Mouse (Mus musculus): Measurements from ENCODE around the gene Trcg1. TPM values are rescaled to one million over a fixed set of nuclear protein-coding genes. Genes with fewer than 3 reads are reported as not detected.

The Trcg1 gene
- total RNA-seq, 2 experiments from 2014 or later, result not detected

- no peak for DNase-seq (ENCODE audit: low spot score in 2 of 2)
Observed at GRCm38 (mm10) chr9:57232341-57232940, 3.9 kb upstream of the Trcg1 start.

GRCm38 (mm10) chr9:57233142-57233541 is 3.2 kb upstream of the Trcg1 start:
- DNase-seq (ENCODE audit: low spot score in 2 of 2), result no peak

- DNase-seq (ENCODE audit: low spot score in 2 of 2), result no peak
Observed at GRCm38 (mm10) chr9:57233767-57234166, 2.6 kb upstream of the Trcg1 start.

GRCm38 (mm10) chr9:57237705-57238104 is 1.3 kb downstream of the Trcg1 start:
- no peak for DNase-seq (ENCODE audit: low spot score in 2 of 2)

GRCm38 (mm10) chr9:57238220-57238619 is 1.9 kb downstream of the Trcg1 start:
- DNase-seq (ENCODE audit: low spot score in 2 of 2), result no peak

- no peak for DNase-seq (ENCODE audit: low spot score in 2 of 2)
Observed at GRCm38 (mm10) chr9:57241111-57241510, 4.8 kb downstream of the Trcg1 start.

- no peak for DNase-seq (ENCODE audit: low spot score in 2 of 2)
Observed at GRCm38 (mm10) chr9:57242916-57243315, 6.6 kb downstream of the Trcg1 start.

- no peak for DNase-seq (ENCODE audit: low spot score in 2 of 2)
Observed at GRCm38 (mm10) chr9:57244106-57244685, 7.8 kb downstream of the Trcg1 start.

- no peak for DNase-seq (ENCODE audit: low spot score in 2 of 2)
Observed at GRCm38 (mm10) chr9:57246482-57246881, 10.1 kb downstream of the Trcg1 start.

- DNase-seq (ENCODE audit: low spot score in 2 of 2), result no peak
Observed at GRCm38 (mm10) chr9:57247201-57247671, 10.9 kb downstream of the Trcg1 start.

GRCm38 (mm10) chr9:57248030-57248942 is 11.9 kb downstream of the Trcg1 start:
- no peak for DNase-seq (ENCODE audit: low spot score in 2 of 2)

GRCm38 (mm10) chr9:57250026-57250425 is 13.7 kb downstream of the Trcg1 start:
- DNase-seq (ENCODE audit: low spot score in 2 of 2), result no peak

GRCm38 (mm10) chr9:57251139-57251538 is 14.8 kb downstream of the Trcg1 start:
- no peak for DNase-seq (ENCODE audit: low spot score in 2 of 2)

- no peak for DNase-seq (ENCODE audit: low spot score in 2 of 2)
Observed at GRCm38 (mm10) chr9:57254061-57254460, 17.7 kb downstream of the Trcg1 start.

GRCm38 (mm10) chr9:57254823-57255495 is 18.6 kb downstream of the Trcg1 start:
- no peak for DNase-seq (ENCODE audit: low spot score in 2 of 2)

GRCm38 (mm10) chr9:57256309-57256708 is 20.0 kb downstream of the Trcg1 start:
- DNase-seq (ENCODE audit: low spot score in 2 of 2), result no peak

GRCm38 (mm10) chr9:57256861-57257260 is 20.5 kb downstream of the Trcg1 start:
- no peak for DNase-seq (ENCODE audit: low spot score in 2 of 2)

- DNase-seq (ENCODE audit: low spot score in 2 of 2), result no peak
Observed at GRCm38 (mm10) chr9:57257627-57258026, 21.3 kb downstream of the Trcg1 start.

- DNase-seq (ENCODE audit: low spot score in 2 of 2), result peak; percentile 84 to 92
Observed at GRCm38 (mm10) chr9:57259736-57260135, 23.4 kb downstream of the Trcg1 start.

- no peak for DNase-seq (ENCODE audit: low spot score in 2 of 2)
Observed at GRCm38 (mm10) chr9:57260940-57261339, 24.6 kb downstream of the Trcg1 start.

GRCm38 (mm10) chr9:57261516-57261912 is 25.2 kb downstream of the Trcg1 start:
- peak; percentile 42 to 72 for DNase-seq (ENCODE audit: low spot score in 2 of 2)
